Mouse (Mus musculus) induced T-regulatory cell, adult 2 months (primary cell): ENCODE results near the gene Nacad.
A peak's percentile ranks its signal among the peaks of the same experiment; 100 is the strongest.

ENCODE experiments used
- DNase-seq: peaks from one replicate; pipeline ENCODE4 v3.0.0-alpha.2; 2012; ENCODE audit warnings: low read depth

Gene Nacad

DNA sequence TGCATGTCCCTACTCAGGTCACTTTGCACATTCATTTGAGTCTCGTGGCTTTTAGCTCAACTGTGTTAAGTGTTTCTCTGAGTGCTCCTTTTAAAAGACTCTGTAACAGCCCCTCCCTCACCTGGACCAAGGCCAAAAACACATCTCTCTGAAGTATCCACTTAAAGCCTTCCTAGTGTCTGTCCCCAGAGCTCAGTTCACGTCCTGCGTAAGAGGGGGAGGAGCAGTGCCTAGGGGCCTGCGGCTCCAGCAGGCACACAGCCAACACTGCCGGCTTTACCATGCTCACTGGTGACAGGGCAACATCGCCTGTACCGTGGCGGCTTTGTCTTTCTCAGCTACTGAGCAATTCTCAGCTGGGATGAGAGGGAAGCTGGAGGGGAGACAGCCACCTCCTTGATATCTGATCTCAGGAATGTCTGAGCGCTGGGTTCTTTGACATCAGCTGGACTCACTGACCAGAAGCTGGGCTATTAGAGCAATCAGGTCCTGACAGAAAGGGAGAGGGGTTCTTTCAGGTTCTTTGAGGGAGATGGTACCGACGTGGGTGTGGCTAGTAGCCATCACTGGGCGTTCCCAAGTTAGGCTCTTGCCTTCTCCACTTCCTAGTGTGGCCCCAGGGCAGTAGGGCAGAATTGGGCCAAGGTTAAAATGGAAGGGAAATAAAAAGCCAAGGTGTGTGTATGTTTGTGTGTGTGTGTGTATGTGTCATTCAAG, 1.8 kb downstream of the Nacad start:
- DNase-seq, result peak; percentile 56

DNA sequence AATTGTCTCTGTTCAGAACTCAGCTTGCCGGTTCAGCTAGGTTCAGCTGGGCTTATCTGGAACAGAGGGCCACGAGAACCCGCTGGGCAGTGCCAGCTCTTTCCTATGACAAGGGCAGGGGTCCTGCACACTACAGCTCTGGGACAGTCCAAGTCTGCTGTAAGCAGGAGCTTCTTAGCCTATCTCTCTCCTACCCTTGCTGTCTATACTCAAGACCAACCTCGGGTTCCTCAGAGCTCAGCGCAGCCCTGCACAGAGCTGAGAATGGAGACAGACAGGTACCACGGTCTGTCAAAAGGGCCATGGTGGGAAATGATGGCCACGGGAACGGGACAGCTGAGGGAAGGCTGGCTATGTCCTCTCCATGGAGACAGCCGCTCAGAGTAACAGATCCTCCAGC, 2.6 kb downstream of the Nacad start:
- no peak for DNase-seq

DNA sequence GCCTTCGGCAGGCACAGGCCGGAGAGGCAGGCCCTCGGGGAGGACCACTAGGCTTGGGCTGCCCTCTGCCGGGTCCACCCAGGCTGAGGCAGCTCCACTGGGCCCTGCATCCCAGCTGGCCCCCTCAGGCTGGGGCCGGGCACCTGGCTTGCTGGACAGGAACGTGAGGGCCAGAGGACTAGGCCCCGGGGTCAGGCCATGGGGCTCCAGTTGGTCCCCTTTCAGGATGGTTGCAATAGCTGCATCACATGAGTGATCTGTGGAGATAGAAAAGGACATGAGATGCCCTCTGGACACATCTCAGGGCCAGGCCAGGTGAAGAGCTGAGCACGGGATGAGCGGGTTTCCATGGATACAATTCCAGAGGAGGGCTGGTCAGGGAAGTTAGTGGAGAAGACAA, 3.2 kb downstream of the Nacad start:
- no peak for DNase-seq

DNA sequence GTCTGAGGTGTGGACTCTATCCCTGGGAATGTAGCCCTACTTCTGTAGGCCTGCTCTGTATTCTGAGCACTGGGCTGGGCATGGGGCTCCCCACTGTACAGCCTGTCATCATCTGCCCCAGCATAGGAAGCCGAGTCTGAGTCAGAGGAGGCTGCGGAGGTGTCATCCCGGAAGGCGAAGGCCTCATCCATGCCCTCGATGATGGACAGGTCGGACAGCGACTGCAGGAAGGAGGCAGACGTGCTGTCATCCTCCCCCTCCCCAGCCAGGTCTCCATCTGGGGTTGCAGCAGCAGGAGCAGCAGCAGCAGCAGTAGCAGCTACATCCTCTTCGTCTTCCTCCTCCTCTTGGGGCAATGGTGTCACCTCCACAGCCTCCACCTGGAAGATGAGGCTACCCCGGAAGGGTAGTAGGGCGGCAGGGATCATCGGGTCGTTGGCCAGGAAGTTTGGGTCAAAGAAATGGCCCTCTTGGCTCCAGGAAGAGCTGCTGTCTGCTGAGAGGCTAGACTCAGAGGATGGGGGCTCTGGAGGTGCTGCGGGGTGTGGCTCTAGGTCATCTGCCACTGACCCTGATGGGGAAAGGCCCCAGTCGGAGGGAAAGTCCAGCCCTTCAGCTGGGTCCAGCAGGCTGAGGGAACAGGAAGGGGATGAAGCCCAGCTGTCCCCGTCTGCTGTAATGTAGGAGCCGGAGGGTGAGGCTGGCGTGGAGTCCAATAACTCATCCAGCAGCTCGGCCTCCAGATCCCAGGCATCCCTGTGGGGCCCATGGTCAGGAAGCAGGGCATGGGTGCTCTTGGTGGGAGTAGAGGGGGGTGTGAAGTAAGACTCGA, 4.0 kb downstream of the Nacad start:
- no peak for DNase-seq

DNA sequence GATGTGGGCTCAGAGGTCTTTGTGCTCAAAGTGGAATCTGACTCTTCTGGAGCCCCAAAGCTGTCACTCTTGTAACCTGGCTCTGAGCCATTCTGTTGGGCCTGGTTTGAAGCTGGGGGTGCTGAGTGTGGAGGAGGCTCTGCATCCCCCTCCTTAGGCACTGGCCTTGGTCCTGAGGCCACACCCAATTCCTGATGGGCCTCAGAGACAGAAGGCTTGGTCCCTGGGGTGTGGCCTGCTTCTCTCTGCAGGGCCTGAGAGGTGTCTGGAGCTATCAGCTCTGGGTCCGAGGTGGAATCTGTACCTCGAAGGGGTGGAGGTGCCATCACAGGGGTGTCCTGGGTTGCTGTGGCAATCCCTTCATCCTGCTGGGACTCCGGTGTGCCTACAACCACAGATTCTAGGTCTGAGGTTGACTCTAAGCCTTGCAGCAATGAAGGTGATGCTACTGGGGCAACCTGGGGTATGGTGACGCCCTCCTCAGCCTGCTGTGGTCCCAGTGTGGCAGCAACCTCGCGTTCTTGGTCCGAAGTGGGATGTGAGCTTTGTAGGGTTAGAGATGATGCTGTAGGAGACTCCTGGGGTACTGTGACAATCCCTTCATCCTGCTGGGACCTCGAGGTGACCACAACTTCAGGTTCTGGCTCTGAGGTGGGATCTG, 5.4 kb downstream of the Nacad start:
- DNase-seq, result no peak

DNA sequence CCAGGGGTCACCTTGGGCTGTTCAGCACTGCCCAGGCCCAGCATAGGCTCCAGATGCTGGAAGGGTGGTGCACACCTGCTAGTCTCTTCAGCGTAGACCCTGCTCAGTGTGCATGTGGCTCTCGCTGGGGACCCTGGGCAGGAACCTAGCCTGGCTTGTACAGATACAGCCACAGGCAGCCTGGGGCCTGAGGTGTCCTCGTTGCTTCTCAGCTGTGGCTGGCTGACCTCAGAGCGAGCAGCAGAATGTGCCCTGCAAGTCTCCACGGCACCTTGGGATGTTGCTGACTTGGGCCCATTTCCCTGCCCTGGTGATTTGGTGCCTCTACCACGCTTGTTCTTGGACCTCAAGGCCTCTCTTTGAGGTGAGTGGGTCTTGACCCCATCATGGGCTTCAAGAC, 6.0 kb downstream of the Nacad start:
- DNase-seq, result no peak

GRCm38 (mm10) chr11:6599011-6599681, 6.7 kb downstream of the Nacad start:
- no peak for DNase-seq

GRCm38 (mm10) chr11:6598191-6598889, 7.5 kb downstream of the Nacad start:
- DNase-seq, result no peak

DNA sequence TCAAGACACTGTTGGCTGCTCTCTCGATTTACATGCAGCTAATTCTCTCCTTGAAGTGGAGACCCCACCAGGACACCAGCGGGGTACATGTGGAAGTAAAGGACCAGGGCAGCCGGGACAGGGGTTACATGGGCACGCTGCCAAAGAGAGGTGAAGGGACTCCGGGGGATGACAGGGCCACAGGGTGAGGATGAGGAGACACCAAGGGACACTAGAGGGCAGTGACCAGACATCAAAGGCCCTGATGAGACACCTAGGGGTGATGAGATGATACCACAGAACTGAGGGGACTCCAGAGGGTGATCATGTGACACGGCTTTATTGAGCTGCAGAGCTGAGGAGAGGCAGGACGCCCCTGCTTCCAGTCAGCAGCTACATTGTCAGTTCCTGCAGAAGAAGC, 8.3 kb downstream of the Nacad start:
- DNase-seq, result no peak

DNA sequence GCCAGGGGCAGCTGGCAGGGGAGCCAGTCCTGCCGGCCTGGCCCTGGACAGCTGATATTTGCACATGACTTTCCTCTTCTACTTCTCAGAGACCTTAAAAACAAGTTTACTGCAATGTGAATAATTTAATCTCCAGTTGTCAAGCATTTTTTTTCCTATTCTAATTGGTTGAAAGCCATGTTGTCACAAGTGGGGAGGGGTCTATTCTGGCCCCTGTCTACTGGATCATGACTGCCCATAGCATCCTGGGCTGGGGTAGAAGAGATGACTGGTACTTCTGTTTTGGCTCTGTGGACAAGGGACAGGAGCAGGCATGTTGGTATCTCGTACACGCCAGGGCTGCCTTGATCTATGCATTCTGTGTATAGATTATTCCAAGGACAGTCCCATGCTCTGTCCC, 9.2 kb downstream of the Nacad start:
- no peak for DNase-seq

DNA sequence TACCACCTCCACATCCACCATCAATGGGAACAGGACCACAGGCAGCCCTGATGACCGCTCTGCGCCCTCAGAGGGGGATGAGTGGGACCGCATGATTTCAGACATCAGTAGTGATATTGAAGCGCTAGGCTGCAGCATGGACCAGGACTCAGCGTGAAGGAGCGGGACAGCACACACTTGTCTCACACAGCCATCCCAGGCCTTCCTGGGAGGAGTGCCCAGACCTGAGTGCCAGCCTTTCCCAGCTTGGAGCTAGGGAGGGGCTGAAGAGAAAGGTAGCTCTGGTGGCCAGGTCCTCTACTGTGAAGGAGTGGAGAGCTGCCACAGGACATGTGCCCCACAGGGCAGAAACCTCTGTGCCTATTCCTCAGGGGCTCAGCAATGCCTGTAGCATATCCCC, 9.6 kb downstream of the Nacad start:
- DNase-seq, result no peak

DNA sequence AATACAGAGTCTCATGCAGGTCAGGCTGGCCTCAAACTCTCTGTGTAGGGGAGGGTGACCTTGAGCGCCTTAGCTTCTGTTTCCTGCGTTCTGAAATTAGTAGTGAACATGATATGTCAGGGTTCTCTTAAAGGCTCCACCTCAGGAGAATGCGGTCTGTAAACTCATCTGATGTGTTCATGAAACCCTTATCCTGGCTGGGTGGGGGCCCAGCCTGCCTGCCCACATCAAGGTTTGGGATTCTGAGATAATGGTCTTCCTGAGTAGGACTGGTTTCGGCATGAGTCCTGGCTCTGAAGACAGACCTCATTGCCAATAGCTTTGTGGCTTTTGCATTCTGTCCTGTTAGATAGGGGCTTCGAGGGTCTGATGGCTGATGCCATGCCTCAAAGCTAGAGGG, 10.5 kb downstream of the Nacad start:
- DNase-seq, result no peak

DNA sequence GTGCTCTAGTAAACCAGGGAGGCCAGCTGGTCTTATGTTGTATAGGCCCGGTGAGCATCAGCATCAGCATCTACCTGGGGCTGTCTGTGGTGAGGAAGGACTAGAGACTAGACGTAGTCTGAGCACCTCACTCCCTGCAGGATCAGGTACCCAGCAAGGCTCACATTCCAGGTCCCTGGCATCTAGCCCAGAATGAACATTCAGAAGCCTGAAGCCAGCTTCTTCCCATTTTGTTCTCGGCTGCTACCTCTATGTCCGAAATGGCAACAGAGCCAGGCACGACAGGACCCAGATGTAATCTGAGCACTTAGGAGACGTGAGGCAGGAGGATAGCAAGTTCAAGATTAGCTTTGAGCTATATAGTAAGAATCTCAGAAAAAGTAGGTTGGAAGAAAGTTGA, 11.0 kb downstream of the Nacad start:
- no peak for DNase-seq

DNA sequence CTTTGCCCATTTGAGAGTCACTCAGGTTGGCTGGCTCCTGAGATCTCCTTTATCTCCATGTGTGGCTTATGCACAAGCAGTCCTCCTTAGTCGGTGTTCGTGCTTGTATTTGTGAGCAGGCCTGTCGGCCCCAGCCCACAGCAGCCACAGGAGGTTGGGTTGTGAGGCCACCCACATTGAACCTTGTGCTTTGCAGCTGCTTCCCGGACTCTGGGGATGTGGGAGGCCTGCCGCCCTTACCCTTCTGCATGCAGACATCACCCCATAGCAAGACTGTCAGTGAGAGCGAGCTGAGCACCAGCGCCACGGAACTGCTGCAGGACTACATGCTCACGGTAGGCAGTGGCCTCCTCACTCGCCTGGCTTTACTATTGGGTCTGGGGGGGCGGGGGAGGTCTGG, 12.4 kb downstream of the Nacad start:
- no peak for DNase-seq

GRCm38 (mm10) chr11:6590933-6591675, 14.7 kb downstream of the Nacad start:
- no peak for DNase-seq

DNA sequence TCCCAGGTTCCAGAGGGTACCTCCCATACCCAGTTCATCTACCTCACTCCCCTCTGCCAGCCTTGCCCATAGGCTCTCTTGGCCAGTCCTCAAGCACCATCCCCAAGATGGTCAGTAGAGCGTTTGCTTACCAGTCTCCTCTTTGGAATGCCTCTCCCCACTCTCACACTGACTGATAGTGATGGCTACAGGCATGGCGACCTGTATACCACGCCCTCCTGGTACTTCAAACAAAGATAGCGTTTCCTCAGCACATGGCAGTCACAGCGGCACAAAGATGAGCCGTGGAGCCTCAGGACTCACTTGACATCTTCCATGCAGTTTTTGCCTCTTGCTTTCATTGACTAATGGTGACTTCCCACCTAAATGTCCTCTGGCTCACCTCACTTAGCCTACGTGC, 16.0 kb downstream of the Nacad start:
- no peak for DNase-seq

DNA sequence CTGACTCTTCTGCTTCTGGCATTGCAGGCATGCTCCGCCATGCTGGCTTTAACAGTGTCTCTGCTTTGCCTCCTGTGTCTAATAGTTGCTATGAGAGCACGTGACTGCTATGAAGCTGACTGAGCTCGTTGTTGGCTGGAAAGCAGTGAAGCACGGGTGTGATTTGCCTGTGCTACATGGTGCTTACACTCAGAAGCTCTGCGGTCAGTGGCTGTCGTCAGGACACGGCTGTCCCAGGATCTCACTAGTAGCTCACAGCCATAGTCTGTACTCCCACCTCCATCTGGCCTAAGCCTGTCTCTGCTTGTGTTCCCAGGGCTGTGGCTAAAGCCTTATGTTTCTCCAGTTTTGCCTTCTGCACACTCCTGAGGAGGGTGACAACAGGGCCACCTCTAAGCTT, 17.6 kb downstream of the Nacad start:
- no peak for DNase-seq

DNA sequence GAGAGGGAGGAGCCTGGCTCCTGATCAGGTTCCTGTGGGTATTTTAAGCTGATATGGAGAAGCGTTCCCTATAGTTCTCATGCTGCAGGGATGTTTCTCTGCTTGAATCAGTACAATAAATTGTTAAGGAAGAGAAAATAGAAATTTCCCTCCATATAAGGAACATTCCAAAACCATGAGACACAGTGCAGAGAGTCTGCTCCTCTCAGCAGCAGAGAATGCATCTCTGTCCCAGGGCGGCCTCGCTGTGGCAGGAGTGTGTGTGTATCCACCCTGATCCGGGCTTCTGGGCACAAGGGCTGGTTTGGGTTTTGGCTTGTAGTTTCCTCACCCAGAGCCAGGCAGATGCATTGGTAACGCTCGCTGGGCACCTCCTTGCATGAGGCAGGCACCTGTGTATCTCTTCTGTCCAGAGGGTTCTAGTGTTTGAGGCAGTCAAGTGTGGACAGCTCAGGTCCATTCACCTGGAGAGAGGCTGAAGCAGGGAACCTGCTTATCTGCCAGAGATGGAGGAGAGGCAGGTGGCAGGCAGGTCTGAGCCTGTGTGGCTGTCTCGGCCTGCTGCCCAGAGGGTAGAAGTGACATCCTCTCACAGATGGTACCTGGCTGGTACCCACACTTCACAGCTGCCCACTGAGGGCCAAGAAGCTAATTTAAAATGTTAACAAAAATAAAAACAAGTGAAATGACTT, 18.5 kb downstream of the Nacad start:
- no peak for DNase-seq

- peak; percentile 46 for DNase-seq
Observed at GRCm38 (mm10) chr11:6586660-6587059, 19.2 kb downstream of the Nacad start.

DNA sequence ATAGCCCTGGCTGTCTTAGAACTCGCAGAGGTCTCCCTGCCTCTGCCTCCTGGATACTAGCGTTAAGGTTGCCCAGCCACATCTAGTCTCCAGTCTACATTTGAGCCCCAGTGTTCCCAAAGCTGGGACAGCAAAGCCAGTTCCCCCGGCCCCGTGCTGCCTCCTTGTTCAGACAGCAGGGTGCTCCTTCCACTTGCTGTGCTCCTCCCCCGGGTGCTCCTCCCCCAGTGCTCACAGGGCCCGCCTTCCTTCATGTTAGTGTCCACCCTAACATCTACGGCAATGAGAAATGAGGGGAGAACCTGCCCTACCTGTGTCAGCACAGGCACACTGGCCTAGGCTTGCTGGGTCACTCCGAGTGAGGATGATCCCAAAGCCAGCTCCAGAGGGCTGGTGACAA, 20.1 kb downstream of the Nacad start:
- DNase-seq, result no peak

DNA sequence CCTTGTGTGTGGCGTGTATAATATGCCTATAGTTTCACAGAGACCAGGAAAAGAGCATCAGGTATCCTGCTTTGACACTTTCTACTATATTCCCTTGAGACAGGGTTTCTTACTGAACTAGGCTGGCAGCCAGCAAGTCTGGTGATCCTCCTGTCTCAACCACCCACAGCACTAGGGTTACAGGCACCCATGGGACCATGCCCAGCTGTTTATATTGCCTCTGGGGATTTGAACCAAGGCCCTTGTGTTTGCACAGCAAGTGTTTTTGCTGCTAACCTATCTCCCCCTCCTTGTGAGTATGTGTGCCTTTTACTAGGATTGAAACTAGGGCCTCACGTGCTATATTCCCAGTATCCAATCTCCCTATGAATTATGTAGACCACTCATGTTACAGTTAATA, 24.3 kb downstream of the Nacad start:
- DNase-seq, result no peak
